26 mouse cellular contexts compared by ENCODE assay signal in the genomic region with DNA sequence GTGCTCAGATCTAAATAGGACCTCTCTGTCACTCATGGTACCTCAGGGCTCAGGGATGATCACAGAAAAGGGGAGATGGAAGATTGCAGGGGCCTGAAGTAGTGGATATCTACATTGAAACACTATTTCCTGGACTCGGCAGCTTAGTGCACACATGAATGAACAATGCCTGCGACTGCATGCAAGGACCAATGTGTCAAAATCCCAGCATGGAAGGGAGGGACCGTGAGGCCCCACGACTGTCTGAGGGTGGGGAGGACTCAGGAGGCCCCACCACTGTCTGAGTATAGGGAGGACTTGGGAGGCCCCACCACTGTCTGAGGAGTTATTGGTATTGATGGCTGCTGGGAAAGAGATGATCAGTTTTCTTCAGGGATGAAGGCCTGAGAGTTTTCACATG. TPM values are rescaled to one million over a fixed set of nuclear protein-coding genes. Genes with fewer than 3 reads are reported as not detected.
DNase-seq lines count a peak whose midpoint lies in the region; ATAC-seq and TF ChIP-seq lines count a peak whose summit lies in the region.
"Had no signal": no experiment of that assay in that cellular context is flagged by ENCODE, and none has a peak within 500 bp of the region (broad histone marks: within the 10 kb centered on the region; RNA-seq: fewer than 3 reads in every experiment).

No protein-coding gene starts in this region.

- no peak overlapping the region for H3K4me3 ChIP-seq in forebrain, embryonic 11.5 days (ENCODE audit: low read depth, low read length)
- no peak overlapping the region for H3K4me3 ChIP-seq in forebrain, embryonic 14.5 days (ENCODE audit: low read depth, low read length)
- no peak overlapping the region for H3K4me3 ChIP-seq in kidney, postnatal 0 days (replicated peaks; ENCODE audit: low read depth, low read length)
- H3K4me3 ChIP-seq in G1E (ENCODE audit: low read depth, low read length): peak overlapping the region; percentile 3; the same call in 1 of the 2 replicates
- no peak overlapping the region for H3K4me3 ChIP-seq in liver, embryonic 16.5 days (ENCODE audit: low read depth, low read length)
- H3K4me3 ChIP-seq: embryonic facial prominence, embryonic 12.5 days; embryonic facial prominence, embryonic 15.5 days; forebrain, embryonic 12.5 days; heart, embryonic 12.5 days; heart, embryonic 15.5 days had no signal

- no peak for ATAC-seq in forebrain, embryonic 11.5 days (replicated peaks; ENCODE audit: low FRiP score)
- no peak for ATAC-seq in forebrain, embryonic 14.5 days
- no peak for ATAC-seq in kidney, postnatal 0 days (replicated peaks; ENCODE audit: low FRiP score, low read depth)
- peak; percentile 61 for ATAC-seq in G1E (ENCODE audit: extremely low read depth, insufficient number of reproducible peaks, low FRiP score, poor library complexity, severe bottlenecking)
- ATAC-seq in liver, embryonic 16.5 days (ENCODE audit: low read depth): peak; percentile 33
- ATAC-seq: forebrain, embryonic 16.5 days; hindbrain, postnatal 0 days; Patski had no signal

- H3K9me3 ChIP-seq in forebrain, embryonic 11.5 days (ENCODE audit: control insufficient read depth, low read length): no peaks in the 10 kb centered on the region
- H3K9me3 ChIP-seq in forebrain, embryonic 14.5 days (replicated peaks; ENCODE audit: control insufficient read depth, low read length): no peaks in the 10 kb centered on the region
- H3K9me3 ChIP-seq in kidney, postnatal 0 days (replicated peaks; ENCODE audit: low read length): no peaks in the 10 kb centered on the region
- H3K9me3 ChIP-seq in G1E (replicated peaks): peaks cover 8% of the 10 kb centered on the region
- no peaks in the 10 kb centered on the region for H3K9me3 ChIP-seq in liver, embryonic 16.5 days (replicated peaks; ENCODE audit: control insufficient read depth, low read length)
- H3K9me3 ChIP-seq: embryonic facial prominence, embryonic 12.5 days; embryonic facial prominence, embryonic 15.5 days; forebrain, embryonic 12.5 days; heart, embryonic 12.5 days; heart, embryonic 15.5 days had no signal

- H3K4me1 ChIP-seq in forebrain, embryonic 11.5 days (replicated peaks; ENCODE audit: control insufficient read depth, insufficient read depth, low read length): no peaks in the 10 kb centered on the region
- peaks cover 2% of the 10 kb centered on the region; the same call in 1 of the 2 replicates for H3K4me1 ChIP-seq in forebrain, embryonic 14.5 days (ENCODE audit: control insufficient read depth, insufficient read depth, low read length)
- 0 out of 2 replicates have a peak, but pooled peaks cover 5% of the 10 kb centered on the region for H3K4me1 ChIP-seq in kidney, postnatal 0 days (replicated peaks; ENCODE audit: insufficient read depth, low read length)
- H3K4me1 ChIP-seq in G1E (ENCODE audit: insufficient read depth, low read depth, low read length): peaks cover 61% of the 10 kb centered on the region
- peaks cover 26% of the 10 kb centered on the region for H3K4me1 ChIP-seq in liver, embryonic 16.5 days (ENCODE audit: control insufficient read depth, low read depth, low read length)
- H3K4me1 ChIP-seq: embryonic facial prominence, embryonic 12.5 days; embryonic facial prominence, embryonic 15.5 days; forebrain, embryonic 12.5 days; heart, embryonic 12.5 days; heart, embryonic 15.5 days had no signal

- no peak overlapping the region for H3K4me2 ChIP-seq in forebrain, embryonic 11.5 days (ENCODE audit: low read depth, low read length, severe bottlenecking)
- H3K4me2 ChIP-seq in forebrain, embryonic 14.5 days (ENCODE audit: low read length): no peak overlapping the region
- H3K4me2 ChIP-seq in kidney, postnatal 0 days (ENCODE audit: low read length): 0 out of 2 replicates have a peak overlapping the region, but pooled peaks have one; percentile 18
- no peak overlapping the region for H3K4me2 ChIP-seq in liver, embryonic 16.5 days (ENCODE audit: low read depth, low read length)
- H3K4me2 ChIP-seq: embryonic facial prominence, embryonic 12.5 days; embryonic facial prominence, embryonic 15.5 days; forebrain, embryonic 12.5 days; heart, embryonic 12.5 days; heart, embryonic 15.5 days; hindbrain, embryonic 14.5 days had no signal

- no peak overlapping the region for H3K9ac ChIP-seq in forebrain, embryonic 11.5 days (ENCODE audit: low read length)
- no peak overlapping the region for H3K9ac ChIP-seq in forebrain, embryonic 14.5 days (ENCODE audit: low read length)
- H3K9ac ChIP-seq in kidney, postnatal 0 days (ENCODE audit: low read depth, low read length): no peak overlapping the region
- H3K9ac ChIP-seq in liver, embryonic 16.5 days (ENCODE audit: low read depth, low read length): no peak overlapping the region
- H3K9ac ChIP-seq: embryonic facial prominence, embryonic 12.5 days; embryonic facial prominence, embryonic 15.5 days; forebrain, embryonic 12.5 days; heart, embryonic 12.5 days; heart, embryonic 15.5 days; hindbrain, embryonic 14.5 days had no signal

- DNase-seq in forebrain, embryonic 11.5 days (ENCODE audit: low spot score): peak; percentile 17
- DNase-seq in forebrain, embryonic 14.5 days (ENCODE audit: low spot score): no peak
- no peak for DNase-seq in kidney, postnatal 0 days (ENCODE audit: low spot score)
- DNase-seq in kidney, postnatal 14 days: no peak
- DNase-seq in G1E (ENCODE audit: low spot score): no peak
- DNase-seq in retina, postnatal 1 day: no peak
- DNase-seq: adrenal gland, postnatal 10 days; adrenal gland, postnatal 36 days; cerebellum, adult 2 months; cerebellum, adult 9-11 months; cerebellum, postnatal 25 days; gastrocnemius, postnatal 10 days; gastrocnemius, postnatal 36 days; heart, postnatal 10 days; heart, postnatal 4 days had no signal

- no peak for TF ChIP-seq CTCF in kidney, postnatal 0 days (IDR thresholded peaks at IDR 0.05; ENCODE audit: low read depth)
- no peak for TF ChIP-seq CTCF in G1E (IDR thresholded peaks at IDR 0.05; ENCODE audit: low read depth, low read length)

- no peaks in the 10 kb centered on the region for H3K36me3 ChIP-seq in forebrain, embryonic 11.5 days (ENCODE audit: control insufficient read depth, insufficient read depth, low read length)
- no peaks in the 10 kb centered on the region for H3K36me3 ChIP-seq in forebrain, embryonic 14.5 days (ENCODE audit: control insufficient read depth, insufficient read depth, low read length)
- no peaks in the 10 kb centered on the region for H3K36me3 ChIP-seq in kidney, postnatal 0 days (ENCODE audit: insufficient read depth, low read length)
- H3K36me3 ChIP-seq in G1E (replicated peaks): peaks cover 21% of the 10 kb centered on the region
- H3K36me3 ChIP-seq in liver, embryonic 16.5 days (ENCODE audit: control insufficient read depth, insufficient read depth): no peaks in the 10 kb centered on the region
- H3K36me3 ChIP-seq: embryonic facial prominence, embryonic 12.5 days; embryonic facial prominence, embryonic 15.5 days; forebrain, embryonic 12.5 days; heart, embryonic 12.5 days; heart, embryonic 15.5 days had no signal

- H3K27ac ChIP-seq in forebrain, embryonic 11.5 days (ENCODE audit: low read depth, low read length): no peak overlapping the region
- no peak overlapping the region for H3K27ac ChIP-seq in forebrain, embryonic 14.5 days (ENCODE audit: low read depth, low read length)
- H3K27ac ChIP-seq in kidney, postnatal 0 days: no peak overlapping the region
- H3K27ac ChIP-seq in liver, embryonic 16.5 days (ENCODE audit: low read length): no peak overlapping the region
- H3K27ac ChIP-seq: embryonic facial prominence, embryonic 12.5 days; embryonic facial prominence, embryonic 15.5 days; forebrain, embryonic 12.5 days; heart, embryonic 15.5 days; hindbrain, embryonic 14.5 days; hindbrain, postnatal 0 days had no signal

- 77% methylated on average over 4 of the region's 4 CpGs for WGBS in forebrain, embryonic 11.5 days
- WGBS in forebrain, embryonic 14.5 days: 65% methylated on average over 4 of the region's 4 CpGs
- WGBS in kidney, postnatal 0 days: 51% methylated on average over 4 of the region's 4 CpGs
- WGBS in liver, embryonic 16.5 days (ENCODE audit: insufficient replicate concordance): 25% methylated on average over 4 of the region's 4 CpGs

- no peaks in the 10 kb centered on the region for H3K27me3 ChIP-seq in forebrain, embryonic 11.5 days (ENCODE audit: control insufficient read depth, insufficient read depth, low read length)
- H3K27me3 ChIP-seq in forebrain, embryonic 14.5 days (replicated peaks; ENCODE audit: control insufficient read depth, insufficient read depth, low read length): no peaks in the 10 kb centered on the region
- H3K27me3 ChIP-seq in kidney, postnatal 0 days (ENCODE audit: insufficient read depth, low read length): no peaks in the 10 kb centered on the region
- H3K27me3 ChIP-seq in G1E (ENCODE audit: insufficient read depth, low read length): no peaks in the 10 kb centered on the region
- H3K27me3 ChIP-seq in liver, embryonic 16.5 days (ENCODE audit: control insufficient read depth, insufficient read depth, low read depth, low read length): no peaks in the 10 kb centered on the region
- H3K27me3 ChIP-seq: embryonic facial prominence, embryonic 12.5 days; embryonic facial prominence, embryonic 15.5 days; heart, embryonic 12.5 days; heart, embryonic 15.5 days; Patski had no signal

RNA-seq across cellular contexts. Expression of a gene that starts 2.5 kb away (rescaled TPM):
- polyA plus RNA-seq in forebrain, embryonic 11.5 days (2014; fragmentation: Nextera tagmentation; extraction: Ambion mirVana): 0.53 and 0.84 TPM in 2 replicates
- polyA plus RNA-seq in forebrain, embryonic 14.5 days (2014; fragmentation: Nextera tagmentation; extraction: Ambion mirVana): 0.80 and 0.82 TPM in 2 replicates
- polyA plus RNA-seq in kidney, postnatal 0 days (2015; fragmentation: Nextera tagmentation; extraction: Ambion mirVana): 199 and 211 TPM in 2 replicates
- total RNA-seq in G1E (2014; fragmentation: Nextera tagmentation) (not detected in 2 replicates), G1E (2017) (0.16 TPM in 1 of 2 replicates, not detected in the other)
- not detected in 2 replicates for polyA plus RNA-seq in G1E (2012)
- 0.43 and 1.3 TPM in 2 replicates for polyA plus RNA-seq in liver, embryonic 16.5 days (2015; fragmentation: Nextera tagmentation; extraction: Ambion mirVana)
- total RNA-seq: gastrocnemius, adult 18-20 months; gastrocnemius, postnatal 36 days had no signal
- polyA plus RNA-seq: Patski had no signal

Comparison
In these comparisons a context has a peak if more than half of its experiments do, and no peak if none do; other contexts are left out.
1. ATAC-seq: peak in G1E (single experiment) and liver, embryonic 16.5 days (single experiment); none in forebrain, embryonic 11.5 days (single experiment), forebrain, embryonic 14.5 days (single experiment) and kidney, postnatal 0 days (single experiment).
2. RNA of a gene that starts 2.5 kb away (polyA plus RNA-seq): 199 to 211 TPM in kidney, postnatal 0 days; 0.43 to 1.3 TPM in liver, embryonic 16.5 days, 0.53 to 0.84 TPM in forebrain, embryonic 11.5 days, 0.80 to 0.82 TPM in forebrain, embryonic 14.5 days and not detected in G1E; every median in the first group is over 10 times any median in the second.